Mouse (Mus musculus) ES-E14 (cell line): ENCODE results near the gene Nup54.

ENCODE experiments used
- CHD2 ChIP-seq: IDR thresholded peaks from 2 replicates; pipeline ENCODE4 v1.6.1; 2014; ENCODE audit warnings: mild to moderate bottlenecking, low read depth, low read length, inconsistent platforms
- HCFC1 ChIP-seq: IDR thresholded peaks from 2 replicates; pipeline ENCODE4 v1.6.1; 2012; ENCODE audit warnings: low read length, inconsistent platforms, borderline replicate concordance; ENCODE audit not compliant: insufficient read depth
- MAFK ChIP-seq: IDR thresholded peaks from 2 replicates; pipeline ENCODE4 v1.6.1; 2014; ENCODE audit warnings: mild to moderate bottlenecking, low read depth, low read length, inconsistent platforms; ENCODE audit not compliant: insufficient read depth
- ZC3H11A ChIP-seq: IDR thresholded peaks from 2 replicates; pipeline ENCODE4 v1.6.1; 2012; ENCODE audit warnings: low read depth, mild to moderate bottlenecking, inconsistent platforms, low read length, borderline replicate concordance
- ZNF384 ChIP-seq: IDR thresholded peaks from 2 replicates; pipeline ENCODE4 v1.6.1; 2012; ENCODE audit warnings: low read depth, low read length, inconsistent platforms

GRCm38 (mm10) chr5:92382349-92382679, 52.7 kb downstream of the Nup54 start:
- TF ChIP-seq CHD2 = no peak
- no peak for TF ChIP-seq MAFK
- TF ChIP-seq ZC3H11A = no peak
- TF ChIP-seq HCFC1 = no peak
- TF ChIP-seq ZNF384 = no peak
